Mouse (Mus musculus) frontal cortex, postnatal 10 days (tissue): ENCODE measurements around the gene Proser3.
"Not testable (repeated sequence)": the region's sequence is repeated elsewhere in the genome, so short reads cannot be mapped to it uniquely, and the experiment has no call there.

ENCODE experiments used
- DNase-seq, 2 experiments: peaks; one replicate each; pipeline ENCODE4 v3.0.0; 2022; ENCODE audit warnings: low spot score in 2 of 2, mixed read lengths in 1 of 2

The Proser3 gene

GRCm38 (mm10) chr7:30544327-30544726 lies 7.8 kb downstream of the Proser3 start:
- no peak for DNase-seq

- DNase-seq: no peak
Observed at GRCm38 (mm10) chr7:30540572-30540971, 11.5 kb downstream of the Proser3 start.

GRCm38 (mm10) chr7:30534633-30535577 lies 17.2 kb downstream of the Proser3 start, which contains the start of gene Arhgap33:
Arhgap33 (minus strand) TSS chr7:30535060.
- peak; percentile 97 for DNase-seq

- DNase-seq: no peak
Observed at GRCm38 (mm10) chr7:30533941-30534632, 18.0 kb downstream of the Proser3 start.

- no peak for DNase-seq
Observed at GRCm38 (mm10) chr7:30532931-30533330, 19.2 kb downstream of the Proser3 start.

- no peak for DNase-seq
Observed at GRCm38 (mm10) chr7:30531291-30531815, 20.7 kb downstream of the Proser3 start.

GRCm38 (mm10) chr7:30526981-30527380 lies 25.1 kb downstream of the Proser3 start:
- no peak for DNase-seq

- DNase-seq: no peak
Observed at GRCm38 (mm10) chr7:30526399-30526798, 25.7 kb downstream of the Proser3 start.

- DNase-seq: no peak
Observed at GRCm38 (mm10) chr7:30525954-30526353, 26.1 kb downstream of the Proser3 start.

- DNase-seq: no peak
Observed at GRCm38 (mm10) chr7:30524487-30524886, 27.6 kb downstream of the Proser3 start.

- no peak for DNase-seq
Observed at GRCm38 (mm10) chr7:30522871-30523270, 29.2 kb downstream of the Proser3 start.

- DNase-seq: no peak
Observed at GRCm38 (mm10) chr7:30520856-30521255, 31.2 kb downstream of the Proser3 start.

- no peak for DNase-seq
Observed at GRCm38 (mm10) chr7:30520396-30520795, 31.7 kb downstream of the Proser3 start.

GRCm38 (mm10) chr7:30518325-30518724 lies 33.8 kb downstream of the Proser3 start:
- no peak for DNase-seq

GRCm38 (mm10) chr7:30515003-30515760 lies 36.9 kb downstream of the Proser3 start:
- no peak for DNase-seq

GRCm38 (mm10) chr7:30508061-30508460 lies 44.0 kb downstream of the Proser3 start:
- no peak for DNase-seq

- DNase-seq: not testable (repeated sequence)
Observed at GRCm38 (mm10) chr7:30501159-30501558, 50.9 kb downstream of the Proser3 start.

GRCm38 (mm10) chr7:30495506-30496042 lies 56.5 kb downstream of the Proser3 start:
- not testable (repeated sequence) for DNase-seq

- no peak for DNase-seq
Observed at GRCm38 (mm10) chr7:30493401-30493931, 58.6 kb downstream of the Proser3 start, which contains the start of gene Prodh2. Prodh2 (plus strand) TSS chr7:30493622.

GRCm38 (mm10) chr7:30492765-30493164 lies 59.3 kb downstream of the Proser3 start:
- DNase-seq: peak in 1 of 2 experiments; percentile 66

GRCm38 (mm10) chr7:30490957-30491307 lies 61.2 kb downstream of the Proser3 start:
- no peak for DNase-seq
